Mouse (Mus musculus) adipocyte (in vitro differentiated cells): ENCODE measurements around the gene Hsd3b4.
"Not testable (repeated sequence)": the region's sequence is repeated elsewhere in the genome, so short reads cannot be mapped to it uniquely, and the experiment has no call there.

Source experiments
- DNase-seq: peaks from one replicate; pipeline ENCODE4 v3.0.0-alpha.2; 2016; ENCODE audit warnings: low spot score

The Hsd3b4 gene

DNA sequence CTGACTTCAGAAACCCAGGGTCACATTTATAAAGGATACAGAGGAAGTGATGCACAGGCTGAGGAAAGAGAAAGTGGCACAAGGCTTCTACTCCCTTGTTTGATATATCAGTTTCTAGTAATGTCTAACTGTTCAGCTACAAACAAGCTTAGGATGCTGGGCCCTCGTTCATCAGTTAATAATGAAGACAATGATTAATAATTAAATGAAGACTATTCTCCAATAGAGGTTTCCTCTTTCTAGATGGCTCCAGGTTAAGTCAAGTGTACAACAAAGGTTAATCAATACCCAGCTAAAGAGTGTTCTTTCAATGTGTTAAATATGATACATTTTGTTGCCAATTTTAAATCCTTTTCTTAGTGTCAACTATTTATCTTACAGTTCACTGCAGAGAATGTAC is at the start of gene Hsd3b4:
TSS of gene Hsd3b4 (minus strand) at position 101 of the 400 bp plus-strand sequence.
- DNase-seq = not testable (repeated sequence)

- not testable (repeated sequence) for DNase-seq
Measured at GRCm38 (mm10) chr3:98550832-98551231, 40.5 kb upstream of the Hsd3b4 start.

DNA sequence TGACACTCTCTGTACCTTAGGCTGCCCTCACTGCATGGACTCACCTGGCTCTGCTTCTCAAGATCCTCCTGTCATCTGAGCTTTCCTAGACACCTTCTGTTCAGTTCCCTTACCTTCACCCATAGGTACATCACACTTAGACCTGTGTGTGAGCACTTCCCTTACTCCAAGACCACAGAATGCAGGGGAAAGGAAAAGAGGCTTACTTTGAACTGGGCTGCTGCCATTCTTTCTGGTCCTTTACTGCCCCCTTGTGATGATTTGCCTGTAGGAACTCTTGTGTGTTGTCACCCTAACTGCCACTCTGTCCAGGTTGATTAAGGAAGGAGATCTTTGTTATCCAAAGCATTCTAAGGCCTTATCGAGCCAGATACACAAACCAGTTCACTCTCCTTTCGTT is 39.9 kb upstream of the Hsd3b4 start:
- not testable (repeated sequence) for DNase-seq

DNA sequence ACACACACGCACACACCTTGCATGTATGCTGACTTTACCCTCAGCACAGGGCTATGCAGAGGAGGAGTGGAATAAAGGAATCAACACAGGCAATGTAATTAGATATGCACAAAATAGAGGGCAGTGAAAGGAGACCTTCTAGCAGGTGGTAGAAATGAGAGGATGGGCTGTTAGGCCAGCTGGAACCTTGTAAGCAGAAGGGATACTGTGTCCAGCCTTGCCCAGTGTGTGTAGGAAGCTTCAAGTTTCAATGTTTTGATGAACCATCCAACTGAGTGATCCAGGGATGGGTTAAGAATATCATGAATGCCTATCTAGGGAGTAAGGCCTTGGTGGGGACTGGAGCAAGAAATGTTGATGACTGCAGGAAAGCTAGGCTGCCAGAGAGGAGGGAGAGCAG is 38.2 kb upstream of the Hsd3b4 start:
- not testable (repeated sequence) for DNase-seq

GRCm38 (mm10) chr3:98547641-98548040 is 37.3 kb upstream of the Hsd3b4 start:
- not testable (repeated sequence) for DNase-seq

GRCm38 (mm10) chr3:98524978-98525377 is 14.7 kb upstream of the Hsd3b4 start:
- not testable (repeated sequence) for DNase-seq

GRCm38 (mm10) chr3:98524552-98524951 is 14.2 kb upstream of the Hsd3b4 start:
- DNase-seq = not testable (repeated sequence)

- DNase-seq = not testable (repeated sequence)
Measured at GRCm38 (mm10) chr3:98522779-98523178, 12.5 kb upstream of the Hsd3b4 start.

DNA sequence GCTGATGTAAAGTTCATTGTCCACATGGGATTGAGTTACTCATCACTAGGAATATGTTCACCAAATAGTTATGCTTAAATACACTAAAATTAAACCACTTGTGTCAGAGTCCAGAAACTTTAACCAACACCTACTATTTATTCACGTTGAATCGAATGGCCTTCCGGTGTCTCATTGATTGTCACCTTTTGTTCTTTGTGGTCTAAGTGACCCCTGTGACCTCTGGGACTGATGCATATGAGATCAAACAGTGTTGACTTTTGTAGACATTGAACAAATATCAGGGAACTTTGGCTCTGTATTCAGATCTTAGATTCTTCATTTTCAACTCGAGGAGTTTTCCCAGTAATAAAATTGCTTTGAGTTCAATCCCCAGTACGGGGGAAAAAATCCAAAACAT is 3.1 kb downstream of the Hsd3b4 start:
- DNase-seq = not testable (repeated sequence)

DNA sequence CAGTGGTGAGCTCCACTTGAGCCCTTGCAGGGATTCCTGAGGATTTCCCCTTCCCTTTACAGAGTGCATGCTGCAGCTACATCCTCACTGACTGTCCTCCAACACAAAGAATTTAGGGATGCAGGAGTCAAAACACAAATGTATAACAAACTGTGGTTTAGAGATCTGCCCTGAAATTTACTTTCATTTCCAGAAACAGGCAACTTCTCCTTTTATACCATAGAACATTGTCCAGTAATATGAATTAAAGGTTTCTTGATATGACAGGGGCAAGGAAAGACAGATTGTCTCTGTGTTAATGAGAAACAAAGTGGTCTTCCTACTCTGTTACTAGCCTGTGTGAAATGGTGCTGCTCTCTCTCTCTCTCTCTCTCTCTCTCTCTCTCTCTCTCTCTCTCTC is 12.9 kb downstream of the Hsd3b4 start:
- DNase-seq = not testable (repeated sequence)

- DNase-seq = not testable (repeated sequence)
Measured at GRCm38 (mm10) chr3:98496762-98497161, 13.6 kb downstream of the Hsd3b4 start.

GRCm38 (mm10) chr3:98495055-98495454 is 15.3 kb downstream of the Hsd3b4 start:
- not testable (repeated sequence) for DNase-seq

DNA sequence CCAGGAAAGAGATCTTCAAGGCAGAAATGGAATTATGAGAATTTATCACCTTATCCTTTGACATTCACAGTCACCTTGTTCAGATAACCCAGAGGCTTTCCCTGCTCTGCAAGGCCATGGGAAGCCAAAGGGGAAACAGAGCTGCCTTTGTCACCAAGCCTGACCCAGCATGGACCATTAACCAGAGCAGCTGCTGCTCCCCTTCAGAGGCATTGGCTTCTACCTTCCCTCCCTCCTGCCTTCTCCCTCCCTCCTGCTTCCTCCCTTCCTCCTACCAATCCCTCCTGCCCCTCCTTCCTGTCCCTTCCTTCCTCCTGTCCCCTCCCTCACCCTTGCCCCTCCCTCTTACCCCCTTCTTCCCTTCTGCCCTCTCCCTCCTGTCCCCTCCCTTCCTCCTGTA is 16.1 kb downstream of the Hsd3b4 start:
- not testable (repeated sequence) for DNase-seq

DNA sequence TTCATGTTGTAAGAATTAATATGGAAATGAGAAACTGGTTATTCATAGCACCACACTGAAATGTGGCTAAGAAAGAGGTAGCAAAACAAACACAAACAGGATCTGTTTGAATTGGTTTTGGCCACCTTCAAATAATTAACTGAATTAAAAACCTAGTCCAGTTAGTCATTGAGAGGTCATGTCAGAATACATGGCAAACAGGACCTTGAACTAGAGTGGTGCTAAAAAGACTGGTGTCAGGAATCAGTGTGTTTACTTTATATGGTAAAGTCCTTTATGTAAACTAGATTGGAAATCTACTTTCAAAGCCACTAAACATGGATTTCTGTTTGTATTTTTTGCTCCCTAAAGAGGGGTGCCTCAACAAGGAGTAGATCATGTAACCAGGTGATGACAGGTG is 38.8 kb downstream of the Hsd3b4 start:
- not testable (repeated sequence) for DNase-seq

DNA sequence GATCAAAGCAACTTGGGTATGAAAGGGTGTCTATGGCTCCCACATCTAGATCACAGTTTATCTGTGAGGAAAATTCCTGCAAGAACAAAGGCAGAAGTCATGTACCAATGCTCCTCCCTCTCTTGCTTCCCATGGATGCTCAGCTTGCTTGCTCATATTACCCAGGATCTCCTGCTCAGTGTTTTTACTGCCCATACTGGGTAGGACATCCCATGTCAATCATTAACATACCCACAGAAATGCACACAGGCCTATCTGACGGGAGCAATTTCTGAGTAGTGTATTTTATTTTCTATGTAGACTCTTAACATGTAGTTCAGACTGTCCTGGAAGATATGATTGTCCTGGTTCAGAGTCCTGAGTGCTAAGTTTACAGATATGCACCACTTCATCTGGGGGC is 39.3 kb downstream of the Hsd3b4 start:
- not testable (repeated sequence) for DNase-seq

DNA sequence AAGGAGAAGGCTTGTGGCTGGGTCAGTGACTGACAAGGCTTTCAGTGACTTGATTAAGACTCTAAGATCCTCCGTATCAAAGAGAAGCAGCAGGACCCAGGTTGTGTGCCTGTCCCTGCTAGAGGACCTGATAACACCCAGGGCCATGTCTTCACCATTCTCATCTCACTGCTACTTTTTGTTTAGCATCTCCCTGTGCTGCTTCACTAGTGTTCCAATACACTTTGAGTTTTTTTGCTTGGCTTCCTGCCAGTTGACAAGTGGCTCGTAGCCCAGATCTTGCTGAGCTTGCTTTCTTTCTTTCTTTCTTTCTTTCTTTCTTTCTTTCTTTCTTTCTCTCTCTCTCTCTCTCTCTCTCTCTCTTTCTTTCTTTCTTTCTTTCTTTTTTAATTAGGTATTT is 41.0 kb downstream of the Hsd3b4 start:
- DNase-seq = not testable (repeated sequence)

GRCm38 (mm10) chr3:98457026-98457425 is 53.3 kb downstream of the Hsd3b4 start, which contains the start of gene Gm4450:
Gene Gm4450, minus strand, starts transcription at chr3:98457126.
- not testable (repeated sequence) for DNase-seq

GRCm38 (mm10) chr3:98453786-98454185 is 56.5 kb downstream of the Hsd3b4 start:
- not testable (repeated sequence) for DNase-seq
